Mouse (Mus musculus) left cerebral cortex, adult 9 months (tissue): ENCODE data around the gene Foxo4.

Source experiments
- DNase-seq, 2 experiments: peaks; one replicate each; pipeline ENCODE4 v3.0.0; 2022; ENCODE audit warnings: low spot score in 2 of 2

Foxo4 gene

GRCm38 (mm10) chrX:101290111-101290510, 35.8 kb downstream of the Foxo4 start:
- DNase-seq: no peak

- DNase-seq: no peak
These were observed 44.7 kb downstream of the Foxo4 start, which contains the start of gene Nlgn3 for GRCm38 (mm10) chrX:101299055-101299454. TSS of gene Nlgn3 (plus strand) at chrX:101299168.

- DNase-seq: no peak
These were observed 45.4 kb downstream of the Foxo4 start for GRCm38 (mm10) chrX:101299473-101300426.

- no peak for DNase-seq
These were observed 46.2 kb downstream of the Foxo4 start for GRCm38 (mm10) chrX:101300427-101301030.

- no peak for DNase-seq
These were observed 47.3 kb downstream of the Foxo4 start for GRCm38 (mm10) chrX:101301654-101302053.

- DNase-seq: no peak
These were observed 50.3 kb downstream of the Foxo4 start for GRCm38 (mm10) chrX:101304646-101305045.

- DNase-seq: peak in 1 of 2 experiments; percentile 51
These were observed 55.0 kb downstream of the Foxo4 start for GRCm38 (mm10) chrX:101309299-101309698.
